Mouse (Mus musculus): ENCODE data around the gene Glb1l. TPM values are rescaled to one million over a fixed set of nuclear protein-coding genes. Genes with fewer than 3 reads are reported as not detected.

Glb1l gene
- total RNA-seq, 2 experiments from 2014 or later, result 16.3 to 18.3 TPM

GRCm38 (mm10) chr1:75214442-75214841 is 3.8 kb upstream of the Glb1l start:
- intact Hi-C loops (cut with DNase I), result no loop called here
- DNase-seq (ENCODE audit: low spot score in 2 of 2), result no peak

GRCm38 (mm10) chr1:75213096-75213495 is 2.5 kb upstream of the Glb1l start:
- DNase-seq (ENCODE audit: low spot score in 2 of 2), result no peak

GRCm38 (mm10) chr1:75212542-75212941 is 1.9 kb upstream of the Glb1l start:
- intact Hi-C loops (cut with DNase I), result no loop called here

More at GRCm38 (mm10) chr1:75213096-75213495, 2.5 kb upstream of the Glb1l start:
- intact Hi-C loops (cut with DNase I), result no loop called here

GRCm38 (mm10) chr1:75211141-75211708 is 612 bp upstream of the Glb1l start:
- DNase-seq (ENCODE audit: low spot score in 2 of 2), result no peak
- intact Hi-C loops (cut with DNase I), result no loop called here

More at GRCm38 (mm10) chr1:75212542-75212941, 1.9 kb upstream of the Glb1l start:
- no peak for DNase-seq (ENCODE audit: low spot score in 2 of 2)

GRCm38 (mm10) chr1:75208967-75209678 is 1.5 kb downstream of the Glb1l start:
- DNase-seq (ENCODE audit: low spot score in 2 of 2), result no peak
- intact Hi-C loops (cut with DNase I), result no loop called here

- DNase-seq (ENCODE audit: low spot score in 2 of 2), result no peak
- intact Hi-C loops (cut with DNase I), result no loop called here
Observed at GRCm38 (mm10) chr1:75201236-75201635, 9.4 kb downstream of the Glb1l start.

- peak in 1 of 2 experiments; percentile 49 for DNase-seq (ENCODE audit: low spot score in 2 of 2)
- intact Hi-C loops (cut with DNase I), result no loop called here
Observed at GRCm38 (mm10) chr1:75192452-75192851, 18.2 kb downstream of the Glb1l start.

GRCm38 (mm10) chr1:75191622-75192402 is 18.8 kb downstream of the Glb1l start, which contains the start of the genes Ankzf1 and Atg9a:
Gene Ankzf1 (plus strand): TSS chr1:75192151.
Gene Atg9a (minus strand): TSS chr1:75192196.
- peak; percentile 95 to 99 for DNase-seq (ENCODE audit: low spot score in 2 of 2)
- intact Hi-C loops (cut with DNase I), result no loop called here

- intact Hi-C loops (cut with DNase I), result no loop called here
Observed at GRCm38 (mm10) chr1:75191258-75191621, 19.4 kb downstream of the Glb1l start.

GRCm38 (mm10) chr1:75190577-75190976 is 20.0 kb downstream of the Glb1l start:
- intact Hi-C loops (cut with DNase I), result no loop called here
- DNase-seq (ENCODE audit: low spot score in 2 of 2), result no peak

More at GRCm38 (mm10) chr1:75191258-75191621, 19.4 kb downstream of the Glb1l start:
- no peak for DNase-seq (ENCODE audit: low spot score in 2 of 2)

GRCm38 (mm10) chr1:75187914-75188483 is 22.6 kb downstream of the Glb1l start:
- intact Hi-C loops (cut with DNase I), result no loop called here
- DNase-seq (ENCODE audit: low spot score in 2 of 2), result no peak

GRCm38 (mm10) chr1:75187126-75187525 is 23.5 kb downstream of the Glb1l start:
- intact Hi-C loops (cut with DNase I), result no loop called here
- DNase-seq (ENCODE audit: low spot score in 2 of 2), result no peak

GRCm38 (mm10) chr1:75185495-75185894 is 25.1 kb downstream of the Glb1l start:
- no peak for DNase-seq (ENCODE audit: low spot score in 2 of 2)
- intact Hi-C loops (cut with DNase I), result no loop called here

GRCm38 (mm10) chr1:75182160-75182559 is 28.5 kb downstream of the Glb1l start:
- DNase-seq (ENCODE audit: low spot score in 2 of 2), result no peak
- intact Hi-C loops (cut with DNase I), result no loop called here

GRCm38 (mm10) chr1:75181377-75181870 is 29.2 kb downstream of the Glb1l start:
- DNase-seq (ENCODE audit: low spot score in 2 of 2), result no peak
- intact Hi-C loops (cut with DNase I), result no loop called here

- intact Hi-C loops (cut with DNase I), result no loop called here
- no peak for DNase-seq (ENCODE audit: low spot score in 2 of 2)
Observed at GRCm38 (mm10) chr1:75180741-75181140, 29.9 kb downstream of the Glb1l start.

GRCm38 (mm10) chr1:75180105-75180590 is 30.5 kb downstream of the Glb1l start, which contains the start of gene Abcb6:
Gene Abcb6 (minus strand): TSS chr1:75180392.
- intact Hi-C loops (cut with DNase I), result no loop called here
- DNase-seq (ENCODE audit: low spot score in 2 of 2), result peak; percentile 95 to 97

- intact Hi-C loops (cut with DNase I), result no loop called here
Observed at GRCm38 (mm10) chr1:75179334-75180104, 31.1 kb downstream of the Glb1l start.

More at GRCm38 (mm10) chr1:75179334-75180104, 31.1 kb downstream of the Glb1l start:
- peak; percentile 48 to 53 for DNase-seq (ENCODE audit: low spot score in 2 of 2)

Data from left cerebral cortex, postnatal 14 days (tissue).